Mouse (Mus musculus) stomach, postnatal 0 days (tissue): ENCODE measurements around the gene Kcnj5. TPM values are rescaled to one million over a fixed set of nuclear protein-coding genes. Genes with fewer than 3 reads are reported as not detected.

Experiments used
- ATAC-seq: fragments of 200-750 bp; cut with Nextera tagmentation; 2 replicates; pipeline ENCODE4 v1.8.0; 2017; ENCODE audit not compliant: low FRiP score, low TSS enrichment
- DNase-seq: peaks from one replicate; pipeline ENCODE4 v3.0.0-alpha.2; 2016; ENCODE audit warnings: low spot score
- H3K27ac ChIP-seq: fragments of 300-500 bp; sonication (generic); replicated peaks from 2 replicates; pipeline ENCODE4 v1.5.1; 2014; ENCODE audit warnings: mild to moderate bottlenecking, control low read depth
- H3K27me3 ChIP-seq: fragments of 300-500 bp; sonication (generic); 2 replicates; pipeline ENCODE4 v1.6.1; 2014; ENCODE audit warnings: low read length; ENCODE audit not compliant: control insufficient read depth, insufficient read depth
- H3K36me3 ChIP-seq: fragments of 300-500 bp; sonication (generic); 2 replicates; pipeline ENCODE4 v1.6.1; 2014; ENCODE audit warnings: low read length, mixed read lengths; ENCODE audit not compliant: control insufficient read depth, insufficient read depth
- H3K4me1 ChIP-seq: fragments of 300-500 bp; sonication (generic); replicated peaks from 2 replicates; pipeline ENCODE4 v1.6.1; 2014; ENCODE audit warnings: antibody characterized with exemption; ENCODE audit not compliant: control insufficient read depth, insufficient read depth
- H3K4me2 ChIP-seq: fragments of 300-500 bp; sonication (generic); replicated peaks from 2 replicates; pipeline ENCODE4 v1.6.1; 2014; ENCODE audit warnings: low read depth, mild to moderate bottlenecking, control low read depth, moderate library complexity
- H3K4me3 ChIP-seq: fragments of 300-500 bp; sonication (generic); 2 replicates; pipeline ENCODE4 v1.5.1; 2014; ENCODE audit warnings: low read depth, low read length, control low read depth
- H3K9ac ChIP-seq: fragments of 300-500 bp; sonication (generic); 2 replicates; pipeline ENCODE4 v1.6.1; 2014; ENCODE audit warnings: mild to moderate bottlenecking, low read length, control low read depth, mixed read lengths
- H3K9me3 ChIP-seq: fragments of 300-500 bp; sonication (generic); 2 replicates; pipeline ENCODE4 v1.6.1; 2016; ENCODE audit warnings: low read length; ENCODE audit not compliant: control insufficient read depth
- CTCF ChIP-seq: IDR thresholded peaks from 2 replicates; pipeline ENCODE4 v1.5.1; 2016; ENCODE audit warnings: antibody characterized with exemption, low read depth, mild to moderate bottlenecking, moderate library complexity
- EP300 ChIP-seq: optimal IDR thresholded peaks from 2 replicates; pipeline ENCODE3; 2016; ENCODE audit warnings: antibody characterized with exemption
- WGBS: fragments of 180-500 bp; shearing (Covaris S2); extraction: QIAGEN DNeasy Blood & Tissue Kit; methylation state at CpG from one replicate; pipeline ENCODE4 v1.1.7; 2014; 5-methylcytosine and 5-hydroxymethylcytosine counted together
- polyA plus RNA-seq: library from polyadenylated mRNA; unstranded; fragments of >200 nt; fragmentation: Nextera tagmentation; extraction: Ambion mirVana; gene quantifications from 2 replicates; pipeline ENCODE4 v1.2.1, GENCODE M21; 2015

Gene Kcnj5
- polyA plus RNA-seq, 1 experiment from 2014 or later: 0.04 TPM

GRCm38 (mm10) chr9:32271896-32272444 is 72.2 kb downstream of the Kcnj5 start:
- no peaks in the 10 kb centered on the region for H3K36me3 ChIP-seq
- H3K27ac ChIP-seq: no peak overlapping the region
- no peak overlapping the region for H3K4me3 ChIP-seq
- no peak overlapping the region for H3K4me2 ChIP-seq
- no peaks in the 10 kb centered on the region for H3K27me3 ChIP-seq
- DNase-seq (peak; percentile 66), ATAC-seq (peak; percentile 47; the same call in 1 of the 2 replicates)
- no peaks in the 10 kb centered on the region for H3K4me1 ChIP-seq
- TF ChIP-seq CTCF (peak; percentile 87), EP300 (no peak)
- 12% methylated on average over 5 of the region's 5 CpGs for WGBS
- no peak overlapping the region for H3K9ac ChIP-seq
- no peaks in the 10 kb centered on the region for H3K9me3 ChIP-seq

Other genes with a start within 250 kb of the Kcnj5 start
- gene Arhgap32, start 228.2 kb downstream of the Kcnj5 start, polyA plus RNA-seq: 8.8 and 11.4 TPM in 2 replicates
- gene Kcnj1, start 28.1 kb upstream of the Kcnj5 start, polyA plus RNA-seq: 0.04 TPM in 1 of 2 replicates, not detected in the other
- gene Fli1, start 198.5 kb upstream of the Kcnj5 start, polyA plus RNA-seq: 4.6 and 4.9 TPM in 2 replicates